Mouse (Mus musculus): Measurements from ENCODE around the gene Rbms3. TPM values are rescaled to one million over a fixed set of nuclear protein-coding genes. Genes with fewer than 3 reads are reported as not detected.

The Rbms3 gene
- polyA plus RNA-seq, 1 experiment from 2014 or later = 117 TPM

GRCm38 (mm10) chr9:116769358-116770054, 860.2 kb downstream of the Rbms3 start:
- no peak for TF ChIP-seq CTCF (IDR thresholded peaks at IDR 0.05; ENCODE audit: low read depth)
- no peaks in the 10 kb centered on the region for H3K9me3 ChIP-seq (ENCODE audit: low read depth, low read length)
- no peak overlapping the region for H3K27ac ChIP-seq (ENCODE audit: low read depth)
- no peak overlapping the region for H3K4me3 ChIP-seq (ENCODE audit: low read depth, low read length)
- H3K27me3 ChIP-seq (ENCODE audit: insufficient read depth, low read length) = no peaks in the 10 kb centered on the region
- H3K36me3 ChIP-seq (ENCODE audit: insufficient read depth) = no peaks in the 10 kb centered on the region
- peak; percentile 46 for DNase-seq
- 29% methylated on average over 12 of the region's 12 CpGs for WGBS
- H3K4me2 ChIP-seq = no peak overlapping the region
- no peak overlapping the region for H3K9ac ChIP-seq
- no peaks in the 10 kb centered on the region for H3K4me1 ChIP-seq (ENCODE audit: insufficient read depth)
- no peak for ATAC-seq (ENCODE audit: insufficient read depth)

- H3K27ac ChIP-seq (ENCODE audit: low read depth) = peak overlapping the region; percentile 16; the same call in 1 of the 2 replicates
- H3K9me3 ChIP-seq (ENCODE audit: low read depth, low read length) = no peaks in the 10 kb centered on the region
- ATAC-seq (ENCODE audit: insufficient read depth) (peak; percentile 60), DNase-seq (peak; percentile 62)
- no peak overlapping the region for H3K9ac ChIP-seq
- H3K27me3 ChIP-seq (ENCODE audit: insufficient read depth, low read length) = no peaks in the 10 kb centered on the region
- H3K36me3 ChIP-seq (ENCODE audit: insufficient read depth) = no peaks in the 10 kb centered on the region
- TF ChIP-seq CTCF (IDR thresholded peaks at IDR 0.05; ENCODE audit: low read depth) = no peak
- H3K4me1 ChIP-seq (ENCODE audit: insufficient read depth) = 0 out of 2 replicates have a peak, but pooled peaks cover 3% of the 10 kb centered on the region
- H3K4me3 ChIP-seq (ENCODE audit: low read depth, low read length) = no peak overlapping the region
- H3K4me2 ChIP-seq = no peak overlapping the region
- 52% methylated on average over 10 of the region's 10 CpGs for WGBS
Observed at GRCm38 (mm10) chr9:116762395-116763025, 867.2 kb downstream of the Rbms3 start.

GRCm38 (mm10) chr9:116748857-116749584, 880.7 kb downstream of the Rbms3 start:
- H3K4me3 ChIP-seq (ENCODE audit: low read depth, low read length) = no peak overlapping the region
- peak overlapping the region; percentile 48 for H3K27ac ChIP-seq (ENCODE audit: low read depth)
- H3K9me3 ChIP-seq (ENCODE audit: low read depth, low read length) = no peaks in the 10 kb centered on the region
- H3K36me3 ChIP-seq (ENCODE audit: insufficient read depth) = no peaks in the 10 kb centered on the region
- TF ChIP-seq CTCF (IDR thresholded peaks at IDR 0.05; ENCODE audit: low read depth) = no peak
- no peak overlapping the region for H3K4me2 ChIP-seq
- H3K9ac ChIP-seq = no peak overlapping the region
- no peaks in the 10 kb centered on the region for H3K4me1 ChIP-seq (ENCODE audit: insufficient read depth)
- 33% methylated on average over 11 of the region's 11 CpGs for WGBS
- H3K27me3 ChIP-seq (ENCODE audit: insufficient read depth, low read length) = no peaks in the 10 kb centered on the region
- no peak for ATAC-seq (ENCODE audit: insufficient read depth)
- no peak for DNase-seq

- Histone ChIP-seq H3K27me3 (ENCODE audit: insufficient read depth, low read length) (no peaks in the 10 kb centered on the region), H3K36me3 (ENCODE audit: insufficient read depth) (no peaks in the 10 kb centered on the region), H3K9ac (no peak overlapping the region), H3K4me3 (ENCODE audit: low read depth, low read length) (no peak overlapping the region), H3K4me1 (ENCODE audit: insufficient read depth) (no peaks in the 10 kb centered on the region), H3K27ac (ENCODE audit: low read depth) (peak overlapping the region; percentile 24; the same call in 1 of the 2 replicates), H3K4me2 (no peak overlapping the region), H3K9me3 (ENCODE audit: low read depth, low read length) (no peaks in the 10 kb centered on the region)
- ATAC-seq (ENCODE audit: insufficient read depth) (no peak), DNase-seq (peak; percentile 27)
- no peak for TF ChIP-seq CTCF (IDR thresholded peaks at IDR 0.05; ENCODE audit: low read depth)
- 53% methylated on average over 4 of the region's 4 CpGs for WGBS
Observed at GRCm38 (mm10) chr9:116748346-116748745, 881.4 kb downstream of the Rbms3 start.

- DNase-seq (peak; percentile 21), ATAC-seq (ENCODE audit: insufficient read depth) (no peak)
- 0 out of 2 replicates have a peak, but pooled peaks cover 2% of the 10 kb centered on the region for H3K36me3 ChIP-seq (ENCODE audit: insufficient read depth)
- H3K4me3 ChIP-seq (ENCODE audit: low read depth, low read length) = no peak overlapping the region
- no peak overlapping the region for H3K4me2 ChIP-seq
- 81% methylated on average over 3 of the region's 3 CpGs for WGBS
- no peaks in the 10 kb centered on the region for H3K9me3 ChIP-seq (ENCODE audit: low read depth, low read length)
- peak; percentile 35 for TF ChIP-seq CTCF (IDR thresholded peaks at IDR 0.05; ENCODE audit: low read depth)
- H3K9ac ChIP-seq = no peak overlapping the region
- no peaks in the 10 kb centered on the region for H3K27me3 ChIP-seq (ENCODE audit: insufficient read depth, low read length)
- no peak overlapping the region for H3K27ac ChIP-seq (ENCODE audit: low read depth)
- no peaks in the 10 kb centered on the region for H3K4me1 ChIP-seq (ENCODE audit: insufficient read depth)
Observed at GRCm38 (mm10) chr9:116746871-116747270, 882.8 kb downstream of the Rbms3 start.

- Histone ChIP-seq H3K9ac (no peak overlapping the region), H3K27me3 (ENCODE audit: insufficient read depth, low read length) (no peaks in the 10 kb centered on the region), H3K4me3 (ENCODE audit: low read depth, low read length) (no peak overlapping the region), H3K9me3 (ENCODE audit: low read depth, low read length) (no peaks in the 10 kb centered on the region), H3K27ac (ENCODE audit: low read depth) (no peak overlapping the region), H3K4me1 (ENCODE audit: insufficient read depth) (no peaks in the 10 kb centered on the region), H3K4me2 (no peak overlapping the region), H3K36me3 (ENCODE audit: insufficient read depth) (0 out of 2 replicates have a peak, but pooled peaks cover 2% of the 10 kb centered on the region)
- DNase-seq = peak; percentile 27
- WGBS = 76% methylated on average over 2 of the region's 2 CpGs
- TF ChIP-seq CTCF (IDR thresholded peaks at IDR 0.05; ENCODE audit: low read depth) = peak; percentile 23; the same call in 1 of the 2 replicates
- no peak for ATAC-seq (ENCODE audit: insufficient read depth)
Observed at GRCm38 (mm10) chr9:116737786-116738185, 891.9 kb downstream of the Rbms3 start.

- H3K4me2 ChIP-seq = no peak overlapping the region
- WGBS = 48% methylated on average over 6 of the region's 6 CpGs
- ATAC-seq (ENCODE audit: insufficient read depth) = peak; percentile 76
Observed at GRCm38 (mm10) chr9:116729172-116729571, 900.5 kb downstream of the Rbms3 start.

More at GRCm38 (mm10) chr9:116729172-116729571, 900.5 kb downstream of the Rbms3 start:
- Histone ChIP-seq H3K4me3 (ENCODE audit: low read depth, low read length) (no peak overlapping the region), H3K27ac (ENCODE audit: low read depth) (peak overlapping the region; percentile 88), H3K36me3 (ENCODE audit: insufficient read depth) (no peaks in the 10 kb centered on the region), H3K9me3 (ENCODE audit: low read depth, low read length) (no peaks in the 10 kb centered on the region), H3K27me3 (ENCODE audit: insufficient read depth, low read length) (no peaks in the 10 kb centered on the region), H3K4me1 (ENCODE audit: insufficient read depth) (no peaks in the 10 kb centered on the region), H3K9ac (no peak overlapping the region)
- TF ChIP-seq CTCF (IDR thresholded peaks at IDR 0.05; ENCODE audit: low read depth) = no peak
- peak; percentile 49 for DNase-seq

Data from lung, embryonic 14.5 days (tissue).